ENCODE assay signal across 8 mouse cellular contexts in the genomic region with DNA sequence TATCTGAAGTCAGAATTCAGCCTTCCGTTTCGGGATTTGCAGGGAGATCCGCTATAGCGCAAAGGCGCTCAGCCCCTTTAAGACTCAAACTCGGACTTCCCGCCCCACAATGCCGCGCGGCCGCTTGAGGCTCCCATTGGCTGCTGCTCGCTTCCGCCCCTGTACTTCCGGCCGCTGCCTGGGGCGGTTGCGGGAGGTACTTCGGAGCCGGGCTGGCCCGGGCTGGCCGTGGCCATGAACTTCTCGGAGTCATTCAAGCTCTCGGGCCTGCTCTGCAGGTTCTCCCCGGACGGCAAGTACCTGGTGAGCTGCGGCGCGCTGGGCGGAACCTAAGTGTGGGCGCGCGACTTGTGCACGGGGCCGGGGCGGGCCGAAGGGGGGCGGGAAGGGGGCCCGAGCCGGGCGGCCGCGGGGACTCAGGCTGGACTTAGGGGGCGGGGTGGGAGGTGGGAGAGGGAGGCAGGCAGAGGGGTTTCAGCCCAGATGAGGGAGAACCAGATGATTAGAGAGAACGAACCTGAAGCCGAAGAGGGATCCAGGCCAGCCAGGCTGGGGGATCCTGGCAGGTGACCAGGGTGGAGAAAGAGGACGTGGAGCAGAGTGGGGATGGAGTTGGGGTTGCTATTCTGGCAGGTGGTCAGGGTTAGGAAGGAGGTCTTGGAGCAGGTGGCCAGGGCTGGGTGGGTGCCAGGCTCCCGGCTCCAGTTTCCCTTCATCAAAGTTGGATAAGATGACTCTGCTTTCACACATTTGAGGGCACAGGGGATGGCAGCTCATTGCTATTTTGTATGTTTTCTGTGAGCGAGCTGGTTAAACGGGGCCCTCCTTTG. TPM values are rescaled to one million over a fixed set of nuclear protein-coding genes. Genes with fewer than 3 reads are reported as not detected.
DNase-seq lines count a peak whose midpoint lies in the region; ATAC-seq and TF ChIP-seq lines count a peak whose summit lies in the region.

Gene Wrap73, plus strand, starts transcription at position 162 of the 830 bp plus-strand sequence.

- DNase-seq in left cerebral cortex, adult 18-20 months (ENCODE audit: low spot score in 2 of 2): peak; percentile 89 to 92
- no peak for DNase-seq in left cerebral cortex, adult 11 months (ENCODE audit: low spot score)
- peak; percentile 96 for DNase-seq in embryonic facial prominence, embryonic 11.5 days (ENCODE audit: low spot score)
- peak; percentile 92 for DNase-seq in kidney, adult 11 months
- DNase-seq in spleen, adult 2 months (ENCODE audit: low read depth in 1 of 2, low spot score in 2 of 2): peak; percentile 63 to 86

- H3K4me1 ChIP-seq in embryonic facial prominence, embryonic 11.5 days (ENCODE audit: control insufficient read depth, insufficient read depth, low read length): peaks cover 10% of the 10 kb centered on the region
- H3K4me1 ChIP-seq in limb, embryonic 12.5 days (replicated peaks): peaks cover 27% of the 10 kb centered on the region
- peaks cover 36% of the 10 kb centered on the region for H3K4me1 ChIP-seq in midbrain, embryonic 15.5 days
- peaks cover 11% of the 10 kb centered on the region for H3K4me1 ChIP-seq in spleen, adult 2 months (ENCODE audit: control insufficient read depth, insufficient read depth, insufficient read length)

- H3K9me3 ChIP-seq in embryonic facial prominence, embryonic 11.5 days (replicated peaks; ENCODE audit: control insufficient read depth, low read length): no peaks in the 10 kb centered on the region
- no peaks in the 10 kb centered on the region for H3K9me3 ChIP-seq in limb, embryonic 12.5 days
- no peaks in the 10 kb centered on the region for H3K9me3 ChIP-seq in midbrain, embryonic 15.5 days

- peak within 1 kb of the TSS; percentile 60 for H3K4me3 ChIP-seq in embryonic facial prominence, embryonic 11.5 days (ENCODE audit: low read depth, low read length)
- H3K4me3 ChIP-seq in limb, embryonic 12.5 days (replicated peaks): peak within 1 kb of the TSS; percentile 80
- H3K4me3 ChIP-seq in midbrain, embryonic 15.5 days: peak within 1 kb of the TSS; percentile 97
- H3K4me3 ChIP-seq in spleen, adult 2 months (ENCODE audit: extremely low read depth, insufficient read depth, insufficient read length): peak within 1 kb of the TSS; percentile 97

- no peak within 1 kb of the TSS for H3K27ac ChIP-seq in embryonic facial prominence, embryonic 11.5 days (replicated peaks; ENCODE audit: low read depth, low read length)
- peak within 1 kb of the TSS; percentile 88 for H3K27ac ChIP-seq in limb, embryonic 12.5 days
- peak within 1 kb of the TSS; percentile 87 for H3K27ac ChIP-seq in midbrain, embryonic 15.5 days
- H3K27ac ChIP-seq in spleen, adult 2 months (ENCODE audit: insufficient read depth, low read length): no peak within 1 kb of the TSS; the same call in 1 of the 2 replicates

- ATAC-seq in embryonic facial prominence, embryonic 11.5 days (replicated peaks; ENCODE audit: insufficient number of reproducible peaks, low FRiP score, low TSS enrichment, low read depth): peak; percentile 88
- ATAC-seq in granulocyte monocyte progenitor cell, adult 5-6 weeks (replicated peaks; ENCODE audit: poor library complexity, severe bottlenecking): peak; percentile 95
- peak; percentile 88 for ATAC-seq in limb, embryonic 12.5 days (ENCODE audit: insufficient number of reproducible peaks, insufficient read depth, low FRiP score, low TSS enrichment, low read depth)
- ATAC-seq in midbrain, embryonic 15.5 days (replicated peaks): peak; percentile 97

- H3K9ac ChIP-seq in embryonic facial prominence, embryonic 11.5 days (replicated peaks; ENCODE audit: low read length): peak within 1 kb of the TSS; percentile 83
- peak within 1 kb of the TSS; percentile 80 for H3K9ac ChIP-seq in limb, embryonic 12.5 days (replicated peaks)
- H3K9ac ChIP-seq in midbrain, embryonic 15.5 days: peak within 1 kb of the TSS; percentile 59

- WGBS in embryonic facial prominence, embryonic 11.5 days: 5% methylated on average over 48 of the region's 49 CpGs
- 2% methylated on average over 49 of the region's 49 CpGs for WGBS in limb, embryonic 12.5 days
- WGBS in midbrain, embryonic 15.5 days: 2% methylated on average over 49 of the region's 49 CpGs
- WGBS in spleen, adult 2 months: 2% methylated on average over 44 of the region's 49 CpGs

- H3K36me3 ChIP-seq in embryonic facial prominence, embryonic 11.5 days (replicated peaks; ENCODE audit: control insufficient read depth, insufficient read depth, low read depth, low read length): no peaks in the 10 kb centered on the region; the same call in 1 of the 2 replicates
- H3K36me3 ChIP-seq in limb, embryonic 12.5 days: peaks cover 19% of the 10 kb centered on the region
- peaks cover 8% of the 10 kb centered on the region; the same call in 1 of the 2 replicates for H3K36me3 ChIP-seq in midbrain, embryonic 15.5 days (replicated peaks)
- peaks cover 2% of the 10 kb centered on the region; the same call in 1 of the 2 replicates for H3K36me3 ChIP-seq in spleen, adult 2 months (ENCODE audit: control insufficient read depth, insufficient read depth, low read length)

- peak within 1 kb of the TSS; percentile 79 for H3K4me2 ChIP-seq in embryonic facial prominence, embryonic 11.5 days (ENCODE audit: low read depth, low read length)
- peak within 1 kb of the TSS; percentile 83 for H3K4me2 ChIP-seq in limb, embryonic 12.5 days
- peak within 1 kb of the TSS; percentile 94 for H3K4me2 ChIP-seq in midbrain, embryonic 15.5 days

- TF ChIP-seq POLR2A in spleen, adult 2 months (IDR thresholded peaks at IDR 0.05; ENCODE audit: low read depth, low read length): peak; percentile 58

- no peak for TF ChIP-seq CTCF in spleen, adult 2 months (IDR thresholded peaks at IDR 0.05; ENCODE audit: extremely low read depth, insufficient read depth, insufficient read length, insufficient replicate concordance)

- peaks cover 42% of the 10 kb centered on the region for H3K27me3 ChIP-seq in embryonic facial prominence, embryonic 11.5 days (ENCODE audit: control insufficient read depth, insufficient read depth, low read length)
- peaks cover 44% of the 10 kb centered on the region for H3K27me3 ChIP-seq in limb, embryonic 12.5 days
- H3K27me3 ChIP-seq in midbrain, embryonic 15.5 days (replicated peaks): peaks cover 38% of the 10 kb centered on the region
- peaks cover 28% of the 10 kb centered on the region for H3K27me3 ChIP-seq in spleen, adult 2 months (ENCODE audit: control insufficient read depth, insufficient read depth, low read length)

RNA-seq across cellular contexts. Expression of gene Wrap73, which starts in this region (rescaled TPM):
- 10 to 100 TPM; 31.3 to 34.8 TPM for total RNA-seq in left cerebral cortex, adult 18-20 months (2021)
- 47.4 and 50.0 TPM in 2 replicates for polyA plus RNA-seq in embryonic facial prominence, embryonic 11.5 days (2014; fragmentation: Nextera tagmentation; extraction: Ambion mirVana)
- 8.0 and 18.9 TPM in 2 replicates for total RNA-seq in granulocyte monocyte progenitor cell, adult 5-6 weeks (2014; fragmentation: Nextera tagmentation)
- total RNA-seq in granulocyte monocyte progenitor cell, adult 5-6 weeks (2017): 8.6 and 24.1 TPM in 2 replicates
- polyA plus RNA-seq in limb, embryonic 12.5 days (2016; fragmentation: Nextera tagmentation; extraction: Ambion mirVana): 46.0 and 48.5 TPM in 2 replicates
- polyA plus RNA-seq in midbrain, embryonic 15.5 days (2015; fragmentation: Nextera tagmentation; extraction: Ambion mirVana): 46.6 and 53.9 TPM in 2 replicates
- polyA plus RNA-seq in spleen, adult 2 months (2012; rRNA removed): 24.7 and 31.7 TPM in 2 replicates

Comparison
In these comparisons a context has a peak if more than half of its experiments do, and no peak if none do; other contexts are left out.
1. H3K27ac ChIP-seq: peak in limb, embryonic 12.5 days (single experiment) and midbrain, embryonic 15.5 days (single experiment); none in embryonic facial prominence, embryonic 11.5 days (single experiment) and spleen, adult 2 months (single experiment).
2. Peak in every context shown above with its lines, with median percentiles within 50 percentile points of each other: ATAC-seq, H3K4me2 ChIP-seq, H3K4me3 ChIP-seq and H3K9ac ChIP-seq.